Mouse (Mus musculus) urinary bladder, postnatal 36 days (tissue): ENCODE measurements at regions not wholly inside any gene's neighbourhood (a gene's known extent, or its start where the extent isn't known, plus 50 kb on each side); places are given as distances from the start of the nearest gene placed in this dataset.

Experiments
- DNase-seq, 2 experiments: peaks; one replicate each; pipeline ENCODE4 v3.0.0; 2022; ENCODE audit warnings: low spot score in 2 of 2, mixed read lengths in 1 of 2

DNA sequence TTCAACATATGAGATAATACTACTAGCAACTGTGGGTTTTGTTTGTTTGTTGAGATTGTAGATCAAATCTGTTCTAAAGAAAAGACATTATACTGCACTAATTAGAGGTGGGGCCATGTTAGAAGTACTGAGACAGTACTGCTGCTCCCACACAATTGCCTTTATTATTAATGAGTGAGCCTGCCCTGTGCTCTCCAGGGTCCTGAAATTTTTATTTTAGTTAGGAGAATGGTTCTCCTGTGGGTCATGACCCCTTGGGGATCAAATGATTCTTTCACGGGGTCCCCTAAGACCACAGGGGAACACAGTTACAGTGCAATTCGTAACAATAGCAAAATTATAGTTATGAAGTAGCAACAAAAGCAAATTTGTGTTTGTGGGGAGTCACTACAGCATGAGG is 268.8 kb downstream of the Gm9195 start:
- DNase-seq, result no peak

DNA sequence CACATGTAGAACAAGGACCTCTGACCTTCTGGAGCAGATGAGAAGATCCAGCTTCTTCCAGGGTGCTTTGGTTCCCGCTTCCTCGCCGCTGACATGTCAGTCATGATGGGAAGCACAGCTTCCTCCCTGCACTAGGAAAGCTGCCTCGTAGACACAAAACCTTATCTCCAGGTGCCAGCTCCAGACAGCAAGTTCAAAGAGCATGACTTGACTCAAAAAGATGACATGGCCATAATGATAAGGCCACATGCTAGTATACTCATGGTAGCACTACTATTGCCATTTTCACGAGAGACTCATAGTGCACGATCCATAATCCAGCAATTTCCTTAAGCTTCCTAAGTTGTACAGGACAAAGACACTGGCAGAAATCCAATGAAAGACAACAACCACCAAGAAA is 272.1 kb downstream of the Gm9195 start:
- no peak for DNase-seq

DNA sequence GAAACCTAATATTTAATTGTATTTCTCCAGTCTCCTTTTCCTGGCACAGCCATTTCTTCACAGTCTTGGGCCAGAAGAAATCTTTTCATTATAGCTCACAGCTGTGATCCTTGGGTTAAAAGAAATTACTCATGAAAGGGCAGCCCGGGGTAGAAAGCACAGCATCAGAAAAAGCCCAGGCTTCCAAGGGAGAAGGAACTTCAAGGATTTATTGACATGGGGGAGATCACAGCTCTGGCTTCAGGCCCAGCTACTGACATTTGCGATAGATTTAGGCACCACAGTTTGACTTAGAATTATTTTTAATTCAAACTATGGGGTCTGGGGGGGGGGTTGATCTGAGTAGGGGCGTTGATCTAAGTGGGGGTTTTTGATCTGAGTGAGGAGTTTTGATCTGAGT is 291.3 kb downstream of the Gm9195 start:
- DNase-seq, result no peak

DNA sequence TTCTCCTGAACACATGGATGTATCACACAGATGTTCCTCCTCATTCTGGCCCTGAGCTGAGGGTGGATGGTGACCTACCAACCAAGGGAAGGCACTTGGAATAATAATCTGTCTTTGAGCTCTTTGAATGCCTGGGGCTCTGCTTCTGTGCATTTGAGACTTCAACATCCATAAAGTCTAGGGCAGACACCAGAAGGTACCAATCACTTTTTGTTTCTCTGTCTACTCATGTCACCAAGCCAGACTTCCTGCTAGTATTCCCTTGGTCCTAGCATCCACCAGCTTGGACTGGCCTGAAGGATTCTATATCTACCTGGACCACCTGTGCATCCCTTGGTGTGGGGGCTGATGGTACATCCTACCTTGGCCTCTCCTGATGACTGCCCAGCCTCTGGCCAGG is 291.7 kb downstream of the Gm9195 start:
- DNase-seq, result no peak

DNA sequence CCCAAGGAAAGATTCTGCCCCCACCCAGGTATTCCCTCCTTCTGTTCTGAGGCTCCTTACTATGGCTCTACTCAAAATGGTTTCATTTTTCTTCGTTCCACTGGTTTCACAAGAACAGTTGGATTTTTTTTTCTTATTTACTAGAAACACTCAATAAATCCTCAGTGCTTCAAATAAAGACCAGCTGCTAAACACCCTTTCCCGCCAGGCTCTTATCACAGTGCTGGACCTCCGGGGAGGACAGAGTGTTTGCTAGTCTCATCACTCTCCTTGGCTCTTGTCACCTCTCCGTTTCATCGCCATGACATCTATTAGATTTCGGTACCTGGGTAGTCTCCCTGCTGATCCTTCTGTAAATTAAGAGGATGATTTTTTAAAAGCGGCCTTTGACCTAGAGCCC is 293.7 kb downstream of the Gm9195 start:
- DNase-seq, result no peak

DNA sequence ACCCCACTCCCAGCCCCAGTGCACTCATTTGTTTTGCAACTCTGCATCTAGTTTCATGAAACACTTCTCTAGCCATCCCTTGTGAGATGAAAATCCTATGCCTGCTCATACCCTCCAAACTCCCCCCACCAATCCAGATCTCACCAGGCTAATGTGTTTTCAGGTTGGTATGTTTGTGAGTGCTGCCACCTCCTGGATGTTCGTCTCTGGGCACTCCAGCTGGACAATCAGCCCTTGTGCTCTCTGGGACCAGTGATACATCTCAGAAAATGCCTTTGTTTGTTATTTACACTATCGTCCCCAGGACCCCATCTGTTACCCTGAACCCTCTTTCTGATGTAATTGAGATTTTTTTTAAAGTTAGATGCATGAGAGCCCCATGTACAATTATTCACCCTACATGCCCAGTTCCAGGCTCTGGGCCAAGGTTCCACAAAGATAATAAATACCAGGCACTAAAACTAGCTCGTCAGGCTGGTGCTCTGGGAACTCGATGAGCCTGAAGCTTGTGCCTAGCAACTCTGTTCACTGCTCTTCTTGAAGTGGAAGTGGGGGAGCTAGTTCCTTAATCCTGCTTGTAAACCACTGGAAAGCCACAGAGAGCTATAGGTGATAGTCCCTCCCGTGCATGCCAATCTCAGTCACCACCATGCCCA is 304.2 kb downstream of the Gm9195 start:
- DNase-seq, result no peak

DNA sequence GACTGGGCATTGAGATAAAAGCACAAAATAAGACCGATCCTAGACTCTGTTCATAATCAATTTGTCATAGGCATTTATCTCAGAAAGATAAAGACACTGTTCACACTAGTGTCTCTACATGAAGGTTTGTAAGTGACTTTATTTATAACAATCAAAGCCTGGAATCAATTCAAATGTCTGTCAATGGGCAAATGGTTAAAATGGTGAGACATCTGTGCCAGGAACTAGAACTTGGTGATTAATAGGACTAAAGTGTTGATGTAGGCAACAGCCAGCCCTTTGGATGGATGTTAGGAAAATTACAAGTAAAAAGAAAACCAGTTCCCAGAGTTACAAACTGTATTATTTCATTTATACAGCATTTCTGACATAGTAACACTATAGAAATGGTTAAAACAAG is 315.9 kb downstream of the Gm9195 start:
- no peak for DNase-seq

DNA sequence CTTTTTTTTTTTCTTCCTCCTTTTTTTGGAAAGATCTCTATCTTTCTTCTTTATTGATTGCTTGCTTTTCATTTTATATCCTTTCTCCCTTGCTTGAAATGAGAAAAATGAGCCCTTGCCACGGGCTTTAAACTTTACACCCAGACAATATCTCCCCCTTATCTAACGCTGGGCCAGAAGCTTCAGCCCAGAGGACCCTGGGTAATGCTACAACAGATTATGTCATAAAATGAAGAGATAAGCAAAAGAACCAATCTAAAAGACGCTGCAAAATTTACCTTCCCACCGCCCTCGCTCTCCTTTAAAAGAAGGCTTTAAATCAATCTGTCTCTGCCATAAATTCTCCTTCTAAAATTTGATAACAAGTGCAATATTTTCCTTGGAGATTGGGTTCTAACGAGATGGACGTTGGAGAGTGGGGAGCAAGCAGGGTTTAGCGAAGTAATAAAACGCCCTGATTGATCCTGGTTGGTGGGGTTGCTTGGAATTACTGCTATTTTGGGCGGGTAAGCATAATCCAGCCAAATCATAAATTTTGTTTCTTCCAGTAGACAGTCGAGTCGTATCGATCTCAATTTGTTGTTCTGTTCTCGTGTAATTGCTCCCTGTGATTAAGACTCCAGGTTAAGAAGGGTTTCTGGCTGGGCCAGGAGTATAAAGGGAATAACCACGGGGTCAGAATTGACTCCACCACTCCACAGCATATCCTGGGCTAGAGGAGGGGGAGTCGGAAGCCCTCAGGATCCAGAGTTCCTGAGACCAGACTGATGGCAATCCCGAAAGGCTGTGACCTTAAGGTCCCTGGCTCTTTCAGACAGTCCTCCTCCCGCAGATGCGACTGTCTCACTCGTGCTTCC is 318.9 kb downstream of the Gm9195 start:
- no peak for DNase-seq

DNA sequence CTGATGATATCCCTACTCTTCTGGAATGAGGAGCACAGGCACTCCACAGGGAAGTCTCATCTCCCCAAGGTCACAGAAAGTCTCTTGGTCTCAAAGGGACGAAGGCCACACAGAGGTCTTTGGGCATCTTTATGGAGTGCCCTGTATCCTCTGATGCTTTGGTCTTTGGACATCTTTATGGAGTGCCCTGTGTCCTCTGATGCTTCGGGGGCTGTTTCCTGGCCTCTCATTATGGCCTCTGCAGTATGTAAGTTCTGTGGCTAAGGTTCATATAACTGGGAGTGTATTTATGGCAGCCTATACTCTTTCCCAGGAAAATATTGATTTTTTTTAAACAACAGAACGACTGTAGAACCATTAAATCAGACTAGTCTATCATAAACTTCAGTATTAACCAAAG is 319.9 kb downstream of the Gm9195 start:
- DNase-seq, result no peak

DNA sequence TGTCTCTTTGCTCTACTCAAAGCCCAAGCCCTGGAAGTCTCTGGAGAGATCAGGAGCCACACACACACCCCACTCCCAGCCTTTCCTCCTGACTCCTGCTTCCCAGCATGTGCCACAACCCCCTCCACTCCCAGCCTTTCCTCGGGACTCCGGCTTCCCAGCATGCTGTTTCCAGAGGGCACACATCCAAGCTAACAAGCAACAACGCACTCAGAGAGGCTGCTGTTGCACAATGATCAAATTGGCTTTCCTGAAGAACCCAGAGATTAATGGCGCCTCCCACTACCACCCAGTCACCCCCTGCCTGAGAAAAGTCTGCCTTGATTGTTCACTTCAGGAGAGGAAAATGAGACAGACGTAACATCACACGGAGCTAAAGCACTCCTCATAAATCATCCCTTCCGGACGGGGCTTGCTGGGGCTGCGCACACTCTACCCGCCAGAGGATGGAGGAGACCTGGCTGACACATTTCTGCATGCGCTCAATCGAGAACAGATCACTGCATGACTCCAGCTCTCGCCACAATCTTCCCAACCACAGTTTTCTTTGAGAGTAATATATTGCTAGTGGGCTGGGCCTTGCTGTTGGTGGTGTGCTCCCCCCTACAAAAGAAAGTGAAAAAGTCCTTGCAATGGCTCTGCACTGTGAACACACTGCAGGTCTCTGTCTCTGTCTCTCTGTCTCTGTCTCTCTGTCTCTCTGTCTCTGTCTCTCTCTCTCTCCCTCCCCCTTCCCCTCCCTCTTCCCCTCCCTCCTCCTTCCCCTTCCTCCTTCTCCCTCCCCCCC is 332.9 kb downstream of the Gm9195 start:
- peak in 1 of 2 experiments; percentile 17 for DNase-seq

DNA sequence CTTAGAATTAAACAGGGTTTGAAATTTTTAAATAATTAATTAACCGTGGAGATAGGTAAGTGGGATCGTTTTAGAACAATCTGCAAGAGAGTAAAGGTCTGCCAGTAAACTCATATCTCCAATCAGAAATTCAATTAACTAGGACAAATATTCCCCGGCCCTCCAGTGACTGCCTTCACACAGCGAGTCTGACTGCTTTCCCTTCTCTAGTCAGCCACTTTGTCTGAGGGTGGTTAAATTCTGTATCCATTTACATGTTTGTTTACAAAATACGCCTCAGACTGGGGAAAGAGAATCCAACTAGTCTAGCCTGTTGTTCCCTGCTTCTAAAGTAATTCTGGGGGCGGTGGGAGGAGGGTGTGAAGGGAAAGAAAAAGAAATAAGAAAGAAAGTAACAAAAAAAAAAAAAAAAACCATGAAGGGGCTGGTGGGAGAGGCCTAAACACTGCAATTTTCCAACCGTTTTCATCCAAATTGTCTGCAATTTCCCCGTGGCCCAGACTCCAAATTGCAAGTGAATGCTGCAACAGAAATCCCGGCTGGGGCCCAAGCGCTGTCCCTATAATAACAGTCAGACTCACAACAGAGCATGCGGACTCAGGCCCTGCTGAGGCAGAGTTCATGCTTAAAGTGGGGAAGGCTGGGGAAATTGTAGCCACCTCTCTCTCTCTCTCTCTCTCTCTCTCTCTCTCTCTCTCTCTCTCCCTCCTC is 336.3 kb downstream of the Gm9195 start:
- no peak for DNase-seq

DNA sequence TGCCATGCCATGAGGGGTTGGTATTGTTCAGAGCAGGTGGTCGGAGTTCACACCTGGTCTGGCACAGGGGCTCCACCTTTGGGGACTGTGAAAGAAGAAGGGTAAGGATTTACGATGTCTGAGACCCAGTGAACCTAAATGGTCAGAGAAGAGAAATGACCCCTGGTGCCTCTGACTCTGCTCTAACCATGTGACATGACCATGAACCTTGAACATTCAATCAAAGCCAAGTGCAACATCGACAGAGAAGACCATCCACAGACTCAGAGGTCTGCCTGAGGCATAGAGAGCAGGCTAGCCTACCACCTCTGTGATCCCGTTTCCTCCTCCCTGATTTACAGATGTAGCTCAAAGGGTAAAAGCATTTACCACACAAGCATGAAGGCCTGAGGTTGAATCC is 340.0 kb downstream of the Gm9195 start:
- DNase-seq, result no peak

DNA sequence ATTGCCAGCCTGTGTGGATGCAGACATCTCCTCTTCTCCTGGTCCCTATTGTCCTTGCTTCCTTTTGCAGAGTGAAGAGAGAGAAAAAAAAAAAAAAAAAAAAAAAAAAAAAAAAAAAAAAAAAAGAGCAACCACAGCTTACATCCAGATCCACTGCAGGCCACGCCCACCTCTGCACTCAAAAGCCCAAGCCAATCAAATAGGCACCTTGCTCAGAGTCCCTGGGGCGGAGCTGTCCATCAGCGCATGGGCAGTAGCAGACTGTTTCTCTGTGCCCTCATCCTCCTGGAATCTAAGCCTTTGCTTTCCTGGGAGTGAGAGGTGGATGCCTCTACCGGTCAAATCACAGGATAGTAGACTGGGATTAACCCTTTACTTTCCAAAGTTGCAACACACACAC is 342.2 kb downstream of the Gm9195 start:
- DNase-seq, result no peak

DNA sequence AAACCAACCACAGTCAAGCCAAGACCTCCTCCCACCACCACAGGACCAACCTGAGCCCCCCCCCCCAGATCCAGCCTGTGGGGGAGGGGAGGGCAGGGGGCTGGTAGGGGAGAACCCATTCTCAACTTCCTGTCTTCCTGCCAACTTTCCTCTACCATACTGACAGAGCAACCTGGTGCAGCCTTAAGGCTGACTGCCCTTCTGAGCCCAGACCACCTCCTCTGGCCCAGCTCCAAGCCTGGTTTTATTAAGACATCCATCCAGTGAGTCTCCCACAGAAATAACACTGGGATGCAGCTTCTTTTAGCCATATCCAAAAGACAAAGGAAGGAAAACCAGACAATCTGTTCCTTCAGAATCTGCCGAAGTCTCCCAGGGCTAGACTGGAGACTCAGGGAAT is 342.8 kb downstream of the Gm9195 start:
- DNase-seq, result no peak

DNA sequence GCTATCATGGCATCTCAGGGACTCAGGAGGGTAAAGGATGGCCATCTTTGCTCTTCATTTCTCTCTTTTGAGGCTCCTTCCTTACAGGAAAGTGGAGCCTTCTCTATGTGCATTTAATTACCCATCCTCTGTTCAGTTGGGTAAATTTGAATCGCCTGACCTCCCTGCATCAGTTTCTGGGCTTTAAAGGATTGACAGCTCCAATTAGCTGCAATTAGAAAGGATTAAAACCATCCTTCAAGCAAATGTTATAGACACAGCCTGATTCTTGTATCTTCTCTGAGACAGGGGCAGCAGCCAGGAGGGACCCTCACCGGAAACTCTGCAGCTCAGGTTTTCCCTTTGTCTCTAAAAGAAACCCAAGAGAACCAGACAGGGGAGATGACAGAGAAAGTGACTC is 345.3 kb downstream of the Gm9195 start:
- DNase-seq, result no peak

DNA sequence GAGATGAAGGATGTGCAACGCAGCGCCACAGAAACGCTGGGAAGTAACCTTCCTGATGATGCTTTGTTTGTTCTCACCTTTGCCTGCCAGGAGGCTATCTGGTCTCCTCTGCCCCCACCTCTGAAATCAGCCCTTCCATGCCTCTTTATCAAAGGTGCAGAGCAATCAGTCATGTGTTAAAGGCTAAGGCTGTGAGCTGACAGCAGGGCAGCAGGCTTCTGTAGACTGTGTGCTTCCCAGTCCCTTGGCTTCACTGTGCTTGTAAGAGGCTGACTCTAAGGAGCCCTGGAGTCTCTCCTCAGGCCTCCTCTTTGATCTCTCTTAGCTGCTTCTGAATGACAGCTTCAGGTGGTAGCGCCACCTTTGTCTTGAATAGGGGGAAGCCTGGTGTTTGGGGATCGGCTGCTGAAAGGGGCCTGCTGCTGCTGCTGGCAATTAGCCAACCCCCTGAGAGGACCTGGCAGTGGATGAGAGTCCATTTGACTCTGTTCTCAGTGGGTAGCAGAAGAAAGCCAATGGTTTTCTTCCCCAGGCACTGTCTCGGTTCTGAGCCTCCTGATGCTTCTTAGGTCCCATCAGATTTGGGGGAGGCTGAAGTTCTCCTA is 348.7 kb downstream of the Gm9195 start:
- DNase-seq, result no peak

DNA sequence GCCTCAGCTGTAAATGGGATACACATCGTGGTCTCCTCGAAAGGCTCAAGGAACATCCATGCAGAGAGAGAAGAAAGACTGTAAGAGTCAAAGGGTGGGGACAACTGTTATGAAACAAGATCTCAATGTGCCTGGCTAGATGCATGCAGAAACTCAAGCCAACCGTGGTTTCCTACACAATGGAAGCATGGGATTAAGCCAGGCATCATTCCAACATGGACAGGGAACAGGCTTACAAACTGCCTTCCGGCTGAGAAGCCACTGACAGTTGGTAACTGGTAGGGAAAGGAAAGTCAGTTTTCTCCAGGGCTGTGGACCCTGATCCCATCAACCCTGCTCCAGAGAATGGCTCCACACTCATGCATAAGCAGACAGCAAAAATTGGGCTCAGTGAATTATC is 350.5 kb downstream of the Gm9195 start:
- DNase-seq, result no peak

DNA sequence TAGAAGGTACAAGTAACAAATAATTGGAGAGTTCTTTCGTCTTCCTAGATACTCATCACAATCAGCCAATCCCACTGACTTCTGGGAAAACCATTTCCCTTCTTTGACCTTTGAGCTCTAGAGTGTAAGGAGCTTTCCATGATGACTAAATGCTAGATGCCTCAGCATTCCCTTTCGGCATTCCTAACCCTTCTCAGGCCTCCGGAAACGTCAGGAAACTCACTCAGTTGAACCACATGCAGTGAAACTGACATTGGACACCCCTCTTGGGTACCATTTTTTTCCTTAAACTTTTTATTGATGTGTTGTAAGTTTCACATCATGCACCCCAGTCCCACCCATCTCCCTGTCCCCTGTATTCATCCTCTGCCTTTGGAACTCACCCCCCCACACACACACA is 361.5 kb downstream of the Gm9195 start:
- no peak for DNase-seq

DNA sequence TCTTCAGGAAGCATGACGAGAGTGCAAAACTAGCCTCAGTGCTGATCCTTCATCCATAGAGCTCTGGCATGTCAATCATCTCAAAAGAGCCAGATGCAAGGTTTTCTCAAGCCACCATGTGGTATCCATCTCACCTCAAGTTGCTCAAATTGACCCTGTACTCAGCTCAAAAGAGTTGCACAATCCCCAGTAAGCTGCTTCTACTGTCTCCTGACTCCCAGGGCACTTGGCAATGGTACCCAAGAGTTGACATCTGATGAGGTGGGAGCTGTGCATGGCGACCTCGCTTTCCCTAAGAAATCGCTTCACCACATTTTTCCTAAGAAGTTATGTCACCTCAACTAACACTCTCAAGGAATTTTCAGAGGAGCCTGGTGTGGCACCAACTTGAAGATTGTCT is 369.9 kb downstream of the Gm9195 start:
- no peak for DNase-seq

DNA sequence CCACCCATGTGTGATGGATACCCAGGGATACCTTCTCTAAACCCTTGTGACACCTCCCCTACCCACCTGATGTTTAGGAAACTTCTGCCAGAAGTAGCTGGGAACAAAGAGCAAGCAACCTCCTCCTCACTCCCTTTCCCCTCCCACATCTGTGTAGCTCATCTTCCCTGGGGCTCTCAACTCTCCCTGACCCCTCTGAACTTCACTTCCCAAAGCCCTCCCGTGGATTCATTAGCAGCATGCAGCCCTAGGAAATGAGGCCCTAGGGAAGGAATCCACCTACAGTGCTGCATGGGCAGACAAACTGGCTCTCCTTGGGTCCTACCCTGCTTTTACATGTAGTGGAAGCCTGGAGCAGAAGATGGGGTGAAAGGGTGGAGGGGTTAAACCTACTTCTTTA is 370.6 kb downstream of the Gm9195 start:
- DNase-seq, result no peak

DNA sequence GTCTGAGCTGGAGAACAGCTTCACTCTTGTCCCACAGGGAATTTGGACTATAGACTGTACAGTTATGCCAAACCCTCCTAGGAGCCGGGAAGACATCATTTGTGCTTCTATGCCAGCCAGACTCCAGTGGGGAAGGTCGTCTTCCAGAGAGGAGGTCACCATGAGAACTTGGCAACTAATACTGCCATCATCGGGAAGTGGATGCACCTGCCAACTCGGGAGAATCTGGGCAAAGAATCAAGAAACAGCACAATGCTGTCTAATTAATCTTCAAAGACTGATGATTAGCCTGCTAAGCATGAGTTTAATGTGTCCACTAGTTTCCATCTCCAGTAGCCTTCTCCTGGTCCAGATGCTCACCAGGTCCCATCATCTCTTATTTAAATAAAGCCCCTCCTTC is 374.8 kb downstream of the Gm9195 start:
- no peak for DNase-seq
